Mouse (Mus musculus) midbrain, embryonic 16.5 days (tissue): ENCODE measurements around the gene Lmo1. TPM values are rescaled to one million over a fixed set of nuclear protein-coding genes. Genes with fewer than 3 reads are reported as not detected.
"Not testable (repeated sequence)": the region's sequence is repeated elsewhere in the genome, so short reads cannot be mapped to it uniquely, and the experiment has no call there.

Source experiments
- ATAC-seq: fragments of 200-750 bp; cut with Nextera tagmentation; 2 replicates; pipeline ENCODE4 v1.8.0; 2017; ENCODE audit warnings: moderate TSS enrichment
- H3K27ac ChIP-seq: fragments of 300-500 bp; sonication (generic); 2 replicates; pipeline ENCODE4 v1.5.1; 2014; ENCODE audit warnings: mild to moderate bottlenecking, low read length, mixed read lengths
- H3K27me3 ChIP-seq: fragments of 300-500 bp; sonication (generic); 2 replicates; pipeline ENCODE4 v1.6.1; 2014; ENCODE audit warnings: low read depth, low read length, mixed read lengths; ENCODE audit not compliant: control insufficient read depth, insufficient read depth
- H3K36me3 ChIP-seq: fragments of 300-500 bp; sonication (generic); 2 replicates; pipeline ENCODE4 v1.6.1; 2014; ENCODE audit warnings: mild to moderate bottlenecking, low read length, moderate library complexity, mixed read lengths; ENCODE audit not compliant: control insufficient read depth, insufficient read depth
- H3K4me1 ChIP-seq: fragments of 300-500 bp; sonication (generic); 2 replicates; pipeline ENCODE4 v1.6.1; 2014; ENCODE audit warnings: mild to moderate bottlenecking, low read length, mixed read lengths; ENCODE audit not compliant: control insufficient read depth, insufficient read depth
- H3K4me2 ChIP-seq: fragments of 300-500 bp; sonication (generic); 2 replicates; pipeline ENCODE4 v1.6.1; 2014; ENCODE audit warnings: mild to moderate bottlenecking, low read length, mixed read lengths
- H3K4me3 ChIP-seq: fragments of 300-500 bp; sonication (generic); 2 replicates; pipeline ENCODE4 v1.5.1; 2014; ENCODE audit warnings: low read depth, mild to moderate bottlenecking, low read length, moderate library complexity, mixed read lengths
- H3K9ac ChIP-seq: fragments of 300-500 bp; sonication (generic); 2 replicates; pipeline ENCODE4 v1.6.1; 2014; ENCODE audit warnings: low read depth, low read length, mixed read lengths
- H3K9me3 ChIP-seq: fragments of 300-500 bp; sonication (generic); replicated peaks from 2 replicates; pipeline ENCODE4 v1.6.1; 2014; ENCODE audit warnings: mild to moderate bottlenecking, low read length, mixed read lengths; ENCODE audit not compliant: control insufficient read depth, poor library complexity, severe bottlenecking
- WGBS: fragments of 180-500 bp; shearing (Covaris S2); extraction: QIAGEN DNeasy Blood & Tissue Kit; methylation state at CpG from one replicate; pipeline ENCODE4 v1.1.7; 2014; 5-methylcytosine and 5-hydroxymethylcytosine counted together
- polyA plus RNA-seq: library from polyadenylated mRNA; unstranded; fragments of >200 nt; fragmentation: Nextera tagmentation; extraction: Ambion mirVana; gene quantifications from 2 replicates; pipeline ENCODE4 v1.2.1, GENCODE M21; 2015

Lmo1 gene
- polyA plus RNA-seq, 1 experiment from 2014 or later = 126 TPM

GRCm38 (mm10) chr7:109139405-109139804 is 35.6 kb downstream of the Lmo1 start:
- Histone ChIP-seq H3K36me3 (0 out of 2 replicates have a peak, but pooled peaks cover 3% of the 10 kb centered on the region), H3K4me2 (no peak overlapping the region), H3K9ac (no peak overlapping the region), H3K4me1 (peaks cover 19% of the 10 kb centered on the region), H3K4me3 (no peak overlapping the region), H3K27me3 (no peaks in the 10 kb centered on the region), H3K9me3 (no peaks in the 10 kb centered on the region), H3K27ac (no peak overlapping the region)
- ATAC-seq = peak; percentile 76
- WGBS = 10% methylated on average over 3 of the region's 3 CpGs

- ATAC-seq = no peak
- WGBS = 88% methylated on average over 8 of the region's 8 CpGs
- peaks cover 9% of the 10 kb centered on the region for H3K4me1 ChIP-seq
- no peak overlapping the region for H3K4me2 ChIP-seq
- no peaks in the 10 kb centered on the region for H3K27me3 ChIP-seq
- H3K4me3 ChIP-seq = no peak overlapping the region
- H3K27ac ChIP-seq = no peak overlapping the region
- H3K9me3 ChIP-seq = no peaks in the 10 kb centered on the region
- H3K36me3 ChIP-seq = 0 out of 2 replicates have a peak, but pooled peaks cover 3% of the 10 kb centered on the region
- no peak overlapping the region for H3K9ac ChIP-seq
Observed at GRCm38 (mm10) chr7:109137441-109137840, 37.6 kb downstream of the Lmo1 start.

GRCm38 (mm10) chr7:109131565-109131964 is 43.4 kb downstream of the Lmo1 start:
- Histone ChIP-seq H3K4me1 (no peaks in the 10 kb centered on the region), H3K27ac (no peak overlapping the region), H3K36me3 (no peaks in the 10 kb centered on the region), H3K9me3 (no peaks in the 10 kb centered on the region), H3K4me3 (no peak overlapping the region), H3K4me2 (no peak overlapping the region), H3K27me3 (no peaks in the 10 kb centered on the region), H3K9ac (no peak overlapping the region)
- 0 out of 2 replicates have a peak, but pooled peaks have one; percentile 33 for ATAC-seq
- WGBS = 75% methylated on average over 2 of the region's 2 CpGs

- H3K4me2 ChIP-seq = no peak overlapping the region
- ATAC-seq = peak; percentile 25; the same call in 1 of the 2 replicates
- WGBS = 72% methylated on average over 5 of the region's 5 CpGs
- H3K27me3 ChIP-seq = no peaks in the 10 kb centered on the region
- H3K36me3 ChIP-seq = no peaks in the 10 kb centered on the region
- H3K9ac ChIP-seq = no peak overlapping the region
- no peaks in the 10 kb centered on the region for H3K9me3 ChIP-seq
- H3K4me1 ChIP-seq = no peaks in the 10 kb centered on the region
- H3K4me3 ChIP-seq = no peak overlapping the region
- no peak overlapping the region for H3K27ac ChIP-seq
Observed at GRCm38 (mm10) chr7:109129946-109130686, 44.9 kb downstream of the Lmo1 start.

GRCm38 (mm10) chr7:109129442-109129841 is 45.6 kb downstream of the Lmo1 start:
- Histone ChIP-seq H3K9me3 (no peaks in the 10 kb centered on the region), H3K9ac (no peak overlapping the region), H3K4me3 (no peak overlapping the region), H3K27me3 (no peaks in the 10 kb centered on the region), H3K36me3 (no peaks in the 10 kb centered on the region), H3K4me2 (no peak overlapping the region), H3K4me1 (no peaks in the 10 kb centered on the region), H3K27ac (no peak overlapping the region)
- ATAC-seq = no peak

- Histone ChIP-seq H3K27me3 (no peaks in the 10 kb centered on the region), H3K4me3 (no peak overlapping the region), H3K4me2 (no peak overlapping the region), H3K36me3 (no peaks in the 10 kb centered on the region), H3K4me1 (peaks cover 4% of the 10 kb centered on the region; the same call in 1 of the 2 replicates), H3K9me3 (no peaks in the 10 kb centered on the region), H3K9ac (no peak overlapping the region), H3K27ac (peak overlapping the region; percentile 19; the same call in 1 of the 2 replicates)
- peak; percentile 55 for ATAC-seq
- WGBS = 32% methylated on average over 4 of the region's 4 CpGs
Observed at GRCm38 (mm10) chr7:109115929-109116328, 59.1 kb downstream of the Lmo1 start.

GRCm38 (mm10) chr7:109115488-109115887 is 59.5 kb downstream of the Lmo1 start:
- not testable (repeated sequence) for H3K27me3 ChIP-seq, H3K4me2 ChIP-seq, H3K9ac ChIP-seq, H3K4me1 ChIP-seq, H3K9me3 ChIP-seq, H3K36me3 ChIP-seq, H3K4me3 ChIP-seq
- 0% methylated on average over 1 of the region's 4 CpGs for WGBS
- H3K27ac ChIP-seq = peak overlapping the region; percentile 19; the same call in 1 of the 2 replicates
- peak; percentile 84 for ATAC-seq

- Histone ChIP-seq H3K4me2 (no peak overlapping the region), H3K27me3 (no peaks in the 10 kb centered on the region), H3K27ac (peak overlapping the region; percentile 44)
Observed at GRCm38 (mm10) chr7:109114950-109115349, 60.1 kb downstream of the Lmo1 start.

GRCm38 (mm10) chr7:109111000-109111399 is 64.0 kb downstream of the Lmo1 start:
- Histone ChIP-seq H3K27ac (no peak overlapping the region), H3K36me3 (no peaks in the 10 kb centered on the region), H3K4me3 (no peak overlapping the region), H3K9ac (no peak overlapping the region), H3K9me3 (no peaks in the 10 kb centered on the region), H3K27me3 (no peaks in the 10 kb centered on the region), H3K4me1 (peaks cover 6% of the 10 kb centered on the region), H3K4me2 (no peak overlapping the region)
- ATAC-seq = peak; percentile 27; the same call in 1 of the 2 replicates
- WGBS = 47% methylated on average over 5 of the region's 5 CpGs

More at GRCm38 (mm10) chr7:109114950-109115349, 60.1 kb downstream of the Lmo1 start:
- WGBS = 13% methylated on average over 10 of the region's 10 CpGs
- Histone ChIP-seq H3K4me3 (no peak overlapping the region), H3K36me3 (no peaks in the 10 kb centered on the region), H3K9ac (no peak overlapping the region), H3K9me3 (no peaks in the 10 kb centered on the region), H3K4me1 (peaks cover 6% of the 10 kb centered on the region)
- ATAC-seq = peak; percentile 87
